Mouse (Mus musculus) lung, postnatal 0 days (tissue): ENCODE results near the gene Camta1.

Experiments used
- CTCF ChIP-seq: IDR thresholded peaks from 2 replicates; pipeline ENCODE4 v1.5.1; 2016; ENCODE audit warnings: antibody characterized with exemption, mild to moderate bottlenecking
- EP300 ChIP-seq: IDR thresholded peaks from 2 replicates; pipeline ENCODE4 v1.6.1; 2016; ENCODE audit warnings: antibody characterized with exemption, mild to moderate bottlenecking, control low read depth

- TF ChIP-seq CTCF = no peak
- no peak for TF ChIP-seq EP300
Observed at GRCm38 (mm10) chr4:151415812-151416211, 445.9 kb downstream of the Camta1 start.
